Mouse (Mus musculus): Measurements from ENCODE around the gene Vmn1r104. TPM values are rescaled to one million over a fixed set of nuclear protein-coding genes. Genes with fewer than 3 reads are reported as not detected.
"Not testable (repeated sequence)": the region's sequence is repeated elsewhere in the genome, so short reads cannot be mapped to it uniquely, and the experiment has no call there.

Vmn1r104 gene
- total RNA-seq (2022) = not detected

DNA sequence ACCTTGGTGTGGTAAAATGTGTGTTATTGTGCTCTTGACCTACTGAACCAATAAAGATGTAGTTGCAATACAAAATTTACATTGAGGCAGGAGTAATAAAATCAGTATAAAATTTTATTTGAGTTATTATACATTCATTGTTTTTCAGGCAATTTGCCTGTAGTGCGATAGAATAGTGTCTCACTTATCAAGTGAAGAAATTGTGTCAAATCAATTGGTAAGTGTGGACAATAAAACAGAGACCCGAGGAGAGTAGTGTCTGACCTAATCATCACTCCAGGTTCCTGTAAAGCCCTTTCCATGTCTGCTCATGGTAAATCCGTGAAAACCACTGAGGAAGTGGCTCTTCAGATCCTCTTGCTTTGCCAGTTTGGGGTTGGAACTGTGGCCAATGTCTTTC, at the start of gene Vmn1r104:
Gene Vmn1r104, plus strand, starts transcription at position 301 of the 400 bp plus-strand sequence.
- DNase-seq = not testable (repeated sequence)

DNA sequence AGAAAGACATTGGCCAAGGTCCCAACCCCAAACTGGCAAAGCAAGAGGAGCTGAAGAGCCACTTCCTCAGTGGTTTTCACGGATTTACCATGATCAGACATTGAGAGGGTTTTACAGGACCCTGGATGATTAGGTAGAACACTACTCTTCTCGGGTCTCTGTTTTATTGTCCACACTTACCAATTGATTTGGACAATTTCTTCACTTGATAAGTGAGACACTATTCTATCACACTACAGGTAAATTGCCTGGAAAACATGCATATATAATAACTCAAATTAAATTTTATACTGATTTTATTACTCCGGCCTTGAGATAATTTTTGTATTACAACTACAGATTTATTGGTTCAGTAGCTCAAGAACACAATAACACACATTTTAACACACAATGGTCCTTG, 23.2 kb upstream of the Vmn1r104 start, which contains the start of gene Vmn1r103:
Gene Vmn1r103, minus strand, starts transcription at position 101 of the 400 bp plus-strand sequence.
- DNase-seq = not testable (repeated sequence)

DNA sequence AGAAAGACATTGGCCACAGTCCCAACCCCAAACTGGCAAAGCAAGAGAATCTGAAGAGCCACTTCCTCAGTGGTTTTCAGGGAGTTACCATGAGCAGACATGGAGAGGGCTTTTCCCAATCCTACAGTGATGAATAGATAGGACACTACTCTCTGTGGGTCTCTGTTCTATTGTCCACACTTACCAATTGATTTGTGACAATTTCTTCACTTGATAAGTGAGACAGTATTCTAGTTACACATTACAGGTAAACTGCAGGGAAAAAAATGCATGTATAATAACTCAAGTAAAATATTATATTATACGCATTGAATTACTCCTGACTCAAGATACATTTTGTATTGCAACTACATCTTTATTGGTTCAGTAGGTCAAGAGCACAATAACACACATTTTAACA, 12.0 kb downstream of the Vmn1r104 start, which contains the start of gene Gm5726:
Gene Gm5726, minus strand, starts transcription at position 101 of the 400 bp plus-strand sequence.
- DNase-seq = not testable (repeated sequence)

DNA sequence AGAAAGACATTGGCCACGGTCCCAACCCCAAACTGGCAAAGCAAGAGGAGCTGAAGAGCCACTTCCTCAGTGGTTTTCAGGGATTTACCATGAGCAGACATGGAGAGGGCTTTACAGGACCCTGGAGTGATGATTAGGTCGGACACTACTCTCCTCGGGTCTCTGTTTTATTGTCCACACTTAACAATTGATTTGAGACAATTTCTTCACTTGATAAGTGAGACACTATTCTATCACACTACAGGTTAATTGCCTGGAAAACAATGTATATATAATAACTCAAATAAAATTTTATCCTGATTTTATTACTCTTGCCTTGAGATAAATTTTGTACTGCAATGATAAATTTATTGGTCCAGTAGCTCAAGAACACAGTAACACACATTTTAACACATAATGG, 42.5 kb downstream of the Vmn1r104 start, which contains the start of gene Gm4141:
Gene Gm4141, minus strand, starts transcription at position 101 of the 400 bp plus-strand sequence.
- DNase-seq = not testable (repeated sequence)

Other genes starting within 250 kb of the Vmn1r104 start
- not detected for gene Gm4133, start 199.8 kb upstream of the Vmn1r104 start, total RNA-seq (2022)
- gene Gm5728, start 158.4 kb upstream of the Vmn1r104 start, total RNA-seq (2022) = not detected
- gene Vmn1r100, start 115.9 kb upstream of the Vmn1r104 start, total RNA-seq (2022) = not detected
- not detected for gene Vmn1r101, start 91.2 kb upstream of the Vmn1r104 start, total RNA-seq (2022)
- not detected for gene Gm10670, start 58.9 kb upstream of the Vmn1r104 start, total RNA-seq (2022)
- not detected for gene Vmn1r103, start 23.3 kb upstream of the Vmn1r104 start, total RNA-seq (2022)
- not detected for gene Gm5726, start 11.9 kb downstream of the Vmn1r104 start, total RNA-seq (2022)
- gene Gm4141, start 42.4 kb downstream of the Vmn1r104 start, total RNA-seq (2022) = not detected
- not detected for gene Gm4513, start 65.2 kb downstream of the Vmn1r104 start, total RNA-seq (2022)
- gene Vmn1r107, start 135.1 kb downstream of the Vmn1r104 start, total RNA-seq (2022) = not detected
- gene Vmn1r111, start 169.4 kb downstream of the Vmn1r104 start, total RNA-seq (2022) = not detected
- gene Gm10668, start 196.8 kb downstream of the Vmn1r104 start, total RNA-seq (2022) = not detected
- not detected for gene Vmn1r112, start 237.3 kb downstream of the Vmn1r104 start, total RNA-seq (2022)

Data from adrenal gland, adult 8-10 months (tissue).